Mouse (Mus musculus): ENCODE measurements around the gene Rasef. TPM values are rescaled to one million over a fixed set of nuclear protein-coding genes. Genes with fewer than 3 reads are reported as not detected.

The Rasef gene
- 0.02 and 0.11 TPM in 2 replicates for polyA plus RNA-seq (2012; rRNA removed)

GRCm38 (mm10) chr4:73790260-73791185 is at the start of gene Rasef:
TSS of gene Rasef (minus strand) at chr4:73790994.
- Histone ChIP-seq H3K4me3 (ENCODE audit: extremely low read depth, insufficient read depth, insufficient read length) (no peak within 1 kb of the TSS), H3K36me3 (ENCODE audit: control insufficient read depth, insufficient read depth, low read length) (no peaks in the 10 kb centered on the region), H3K4me1 (ENCODE audit: control insufficient read depth, insufficient read depth, insufficient read length) (no peaks in the 10 kb centered on the region), H3K27ac (ENCODE audit: insufficient read depth, low read length) (no peak within 1 kb of the TSS), H3K27me3 (ENCODE audit: control insufficient read depth, insufficient read depth, low read length) (no peaks in the 10 kb centered on the region)
- no peak for TF ChIP-seq CTCF (IDR thresholded peaks at IDR 0.05; ENCODE audit: extremely low read depth, insufficient read depth, insufficient read length, insufficient replicate concordance)
- no peak for TF ChIP-seq POLR2A (IDR thresholded peaks at IDR 0.05; ENCODE audit: low read depth, low read length)
- WGBS = 11% methylated on average over 87 of the region's 87 CpGs
- no peak for DNase-seq (ENCODE audit: low read depth in 1 of 2, low spot score in 2 of 2)

GRCm38 (mm10) chr4:73826587-73826986 is 35.8 kb upstream of the Rasef start:
- DNase-seq (ENCODE audit: low read depth in 1 of 2, low spot score in 2 of 2) = no peak
- no peak overlapping the region for H3K4me3 ChIP-seq (ENCODE audit: extremely low read depth, insufficient read depth, insufficient read length)
- no peaks in the 10 kb centered on the region for H3K36me3 ChIP-seq (ENCODE audit: control insufficient read depth, insufficient read depth, low read length)
- 74% methylated on average over 3 of the region's 3 CpGs for WGBS
- H3K27ac ChIP-seq (ENCODE audit: insufficient read depth, low read length) = no peak overlapping the region
- H3K27me3 ChIP-seq (ENCODE audit: control insufficient read depth, insufficient read depth, low read length) = no peaks in the 10 kb centered on the region
- H3K4me1 ChIP-seq (ENCODE audit: control insufficient read depth, insufficient read depth, insufficient read length) = no peaks in the 10 kb centered on the region
- TF ChIP-seq POLR2A (IDR thresholded peaks at IDR 0.05; ENCODE audit: low read depth, low read length) (no peak), CTCF (IDR thresholded peaks at IDR 0.05; ENCODE audit: extremely low read depth, insufficient read depth, insufficient read length, insufficient replicate concordance) (no peak)

- WGBS = 48% methylated on average over 3 of the region's 3 CpGs
- H3K4me3 ChIP-seq (ENCODE audit: extremely low read depth, insufficient read depth, insufficient read length) = no peak overlapping the region
- no peaks in the 10 kb centered on the region for H3K27me3 ChIP-seq (ENCODE audit: control insufficient read depth, insufficient read depth, low read length)
- no peak for DNase-seq (ENCODE audit: low read depth in 1 of 2, low spot score in 2 of 2)
- no peak for TF ChIP-seq CTCF (IDR thresholded peaks at IDR 0.05; ENCODE audit: extremely low read depth, insufficient read depth, insufficient read length, insufficient replicate concordance)
- no peak for TF ChIP-seq POLR2A (IDR thresholded peaks at IDR 0.05; ENCODE audit: low read depth, low read length)
- no peaks in the 10 kb centered on the region for H3K4me1 ChIP-seq (ENCODE audit: control insufficient read depth, insufficient read depth, insufficient read length)
- no peaks in the 10 kb centered on the region for H3K36me3 ChIP-seq (ENCODE audit: control insufficient read depth, insufficient read depth, low read length)
- no peak overlapping the region for H3K27ac ChIP-seq (ENCODE audit: insufficient read depth, low read length)
These were observed 369 bp upstream of the Rasef start for GRCm38 (mm10) chr4:73791186-73791540.

GRCm38 (mm10) chr4:73789534-73789933 is 1.3 kb downstream of the Rasef start:
- no peak overlapping the region for H3K4me3 ChIP-seq (ENCODE audit: extremely low read depth, insufficient read depth, insufficient read length)
- H3K27me3 ChIP-seq (ENCODE audit: control insufficient read depth, insufficient read depth, low read length) = no peaks in the 10 kb centered on the region
- TF ChIP-seq POLR2A (IDR thresholded peaks at IDR 0.05; ENCODE audit: low read depth, low read length) = no peak
- TF ChIP-seq CTCF (IDR thresholded peaks at IDR 0.05; ENCODE audit: extremely low read depth, insufficient read depth, insufficient read length, insufficient replicate concordance) = no peak
- DNase-seq (ENCODE audit: low read depth in 1 of 2, low spot score in 2 of 2) = no peak
- no peaks in the 10 kb centered on the region for H3K36me3 ChIP-seq (ENCODE audit: control insufficient read depth, insufficient read depth, low read length)
- no peak overlapping the region for H3K27ac ChIP-seq (ENCODE audit: insufficient read depth, low read length)
- WGBS = 68% methylated on average over 6 of the region's 6 CpGs
- no peaks in the 10 kb centered on the region for H3K4me1 ChIP-seq (ENCODE audit: control insufficient read depth, insufficient read depth, insufficient read length)

- DNase-seq (ENCODE audit: low read depth in 1 of 2, low spot score in 2 of 2) = no peak
- Histone ChIP-seq H3K27me3 (ENCODE audit: control insufficient read depth, insufficient read depth, low read length) (no peaks in the 10 kb centered on the region), H3K27ac (ENCODE audit: insufficient read depth, low read length) (no peak overlapping the region), H3K36me3 (ENCODE audit: control insufficient read depth, insufficient read depth, low read length) (no peaks in the 10 kb centered on the region), H3K4me3 (ENCODE audit: extremely low read depth, insufficient read depth, insufficient read length) (no peak overlapping the region), H3K4me1 (ENCODE audit: control insufficient read depth, insufficient read depth, insufficient read length) (no peaks in the 10 kb centered on the region)
- no peak for TF ChIP-seq POLR2A (IDR thresholded peaks at IDR 0.05; ENCODE audit: low read depth, low read length)
- no peak for TF ChIP-seq CTCF (IDR thresholded peaks at IDR 0.05; ENCODE audit: extremely low read depth, insufficient read depth, insufficient read length, insufficient replicate concordance)
- WGBS = 76% methylated on average over 7 of the region's 7 CpGs
These were observed 2.6 kb downstream of the Rasef start for GRCm38 (mm10) chr4:73788076-73788730.

GRCm38 (mm10) chr4:73784147-73784546 is 6.6 kb downstream of the Rasef start:
- no peak overlapping the region for H3K27ac ChIP-seq (ENCODE audit: insufficient read depth, low read length)
- no peak overlapping the region for H3K4me3 ChIP-seq (ENCODE audit: extremely low read depth, insufficient read depth, insufficient read length)
- TF ChIP-seq POLR2A (IDR thresholded peaks at IDR 0.05; ENCODE audit: low read depth, low read length) = no peak
- no peak for TF ChIP-seq CTCF (IDR thresholded peaks at IDR 0.05; ENCODE audit: extremely low read depth, insufficient read depth, insufficient read length, insufficient replicate concordance)
- no peak for DNase-seq (ENCODE audit: low read depth in 1 of 2, low spot score in 2 of 2)
- no peaks in the 10 kb centered on the region for H3K27me3 ChIP-seq (ENCODE audit: control insufficient read depth, insufficient read depth, low read length)
- WGBS = 75% methylated on average over 1 of the region's 1 CpGs
- H3K36me3 ChIP-seq (ENCODE audit: control insufficient read depth, insufficient read depth, low read length) = no peaks in the 10 kb centered on the region
- H3K4me1 ChIP-seq (ENCODE audit: control insufficient read depth, insufficient read depth, insufficient read length) = no peaks in the 10 kb centered on the region

Data from spleen, adult 2 months (tissue).